Mouse (Mus musculus): ENCODE results near the gene Serpina1f.

DNA sequence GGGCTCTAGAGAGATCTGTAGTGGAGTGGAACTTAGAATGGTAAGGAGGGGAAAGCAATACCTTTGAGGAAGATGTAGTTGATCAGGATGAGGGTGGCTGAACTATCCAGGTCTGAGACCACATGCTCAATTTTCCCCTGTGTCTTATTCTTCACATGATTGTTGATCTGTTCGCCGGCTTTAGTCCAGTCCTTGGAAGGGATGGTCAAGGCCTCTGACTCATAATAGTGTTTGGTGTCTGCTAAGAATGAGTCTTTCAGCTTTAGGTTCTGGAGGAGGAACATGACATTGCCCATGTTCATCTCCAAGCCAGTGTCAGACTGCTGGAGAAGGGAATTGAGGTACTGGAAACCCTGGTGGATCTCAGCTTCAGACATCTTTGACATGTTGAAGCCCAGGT lies 41.5 kb downstream of the Serpina1f start:
- TF ChIP-seq POLR2A (IDR thresholded peaks at IDR 0.05; ENCODE audit: insufficient read depth, low read depth, low read length) (no peak), CTCF (IDR thresholded peaks at IDR 0.05) (no peak)
